Mouse (Mus musculus) embryo, embryonic 11 days (tissue): ENCODE measurements around the gene Cntrob.
A peak's percentile ranks its signal among the peaks of the same experiment; 100 is the strongest.

Source experiments
- DNase-seq: peaks from one replicate; pipeline ENCODE4 v3.0.0-alpha.2; 2015

Cntrob gene

DNA sequence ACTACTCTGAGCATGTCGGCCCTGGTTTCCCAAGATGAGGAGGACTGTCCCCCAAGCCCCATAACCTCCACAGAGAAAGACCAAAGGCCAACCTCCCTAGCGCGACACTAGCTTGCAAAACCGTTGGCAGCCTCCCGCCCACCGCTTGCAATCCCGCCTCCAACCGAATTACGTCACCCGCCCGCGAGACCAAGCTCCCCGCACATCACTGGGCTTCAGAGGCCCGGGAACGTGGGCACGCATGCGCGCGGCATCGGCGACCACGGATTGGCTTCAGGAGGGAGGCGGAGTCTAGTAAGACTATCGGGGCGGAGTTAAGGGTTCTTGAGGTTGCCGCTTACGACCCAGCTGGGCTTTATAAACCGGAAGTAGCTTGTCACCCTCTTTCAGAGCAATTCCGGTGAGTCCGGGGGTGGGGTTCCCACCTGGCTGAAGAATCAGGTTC lies at the start of gene Cntrob, which contains the start of gene Trappc1:
TSS of gene Cntrob (minus strand) at position 109 of the 445 bp plus-strand sequence.
TSS of gene Trappc1 (plus strand) at position 314 of the 445 bp plus-strand sequence.
- peak; percentile 99 for DNase-seq

DNA sequence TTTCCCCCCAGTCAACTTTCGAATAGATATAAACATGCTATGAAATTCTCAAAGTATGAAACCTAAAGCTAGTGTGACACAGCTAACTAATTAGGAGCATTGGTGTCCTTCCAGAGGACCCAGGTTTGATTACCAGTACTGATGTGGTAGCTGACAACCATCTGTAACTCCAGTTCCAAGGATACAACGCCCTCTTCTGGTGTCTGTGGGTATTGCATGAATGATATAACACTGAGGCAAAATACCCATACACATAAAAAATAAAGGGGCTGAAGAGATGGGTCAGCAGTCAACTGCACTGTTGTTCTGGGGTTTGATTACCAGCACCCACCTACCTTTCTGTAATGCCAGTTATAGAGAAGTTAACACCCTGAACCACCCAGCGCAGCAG lies 49.2 kb upstream of the Cntrob start:
- no peak for DNase-seq

DNA sequence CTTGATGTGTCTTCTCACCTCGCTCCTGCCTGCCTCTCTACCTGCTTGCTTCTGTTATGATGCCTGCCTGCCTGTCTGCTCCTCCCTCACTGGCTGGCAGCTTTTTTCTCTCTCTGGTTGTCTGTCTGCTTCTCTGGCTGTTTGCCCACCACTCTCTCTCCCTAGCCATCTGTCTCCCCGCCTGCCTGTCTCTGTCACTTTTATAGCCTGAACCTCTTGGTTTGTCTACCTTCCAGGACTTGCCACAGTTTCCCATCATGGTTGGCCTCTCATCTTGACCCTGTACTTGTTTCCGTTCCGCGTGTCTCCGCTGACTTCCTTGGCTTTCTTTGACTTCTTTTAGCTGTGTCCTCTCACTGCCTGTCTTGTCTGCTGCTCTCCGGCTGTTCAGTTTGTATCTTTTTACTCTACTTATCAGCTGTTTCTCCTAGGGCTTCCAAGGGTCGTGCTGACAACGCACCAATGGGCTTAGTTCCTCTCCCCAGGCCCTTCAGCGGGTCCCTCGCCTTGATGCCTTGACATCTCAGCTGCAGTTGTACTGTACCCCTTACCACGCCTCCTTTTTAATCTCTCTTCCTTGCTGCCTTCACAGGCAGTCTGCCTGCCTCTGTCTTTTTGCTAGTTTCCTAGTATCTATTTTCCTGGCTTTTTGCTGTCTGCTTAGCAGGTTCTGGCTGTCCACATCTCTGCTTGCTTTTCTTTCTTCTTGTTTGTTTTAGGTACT lies 48.6 kb upstream of the Cntrob start:
- no peak for DNase-seq

DNA sequence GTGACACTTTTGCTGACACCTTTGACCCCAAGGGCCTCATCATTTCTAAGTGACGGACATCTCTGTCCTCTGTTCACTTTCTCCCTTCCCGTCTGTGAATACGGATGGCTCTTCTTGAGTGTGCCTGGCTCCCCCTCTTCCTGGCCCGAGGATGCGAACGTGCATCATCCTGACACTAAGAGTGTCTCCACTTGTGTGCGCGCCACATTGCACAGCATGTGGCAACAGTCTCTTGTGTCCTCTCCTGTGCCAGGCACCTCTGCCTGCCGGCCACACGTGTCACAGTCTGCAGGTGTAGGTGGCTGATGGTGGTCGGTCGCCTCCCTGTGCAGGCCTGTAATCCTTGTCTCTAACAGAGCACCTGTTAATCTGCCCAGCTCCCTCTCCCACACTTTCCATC lies 48.0 kb upstream of the Cntrob start:
- DNase-seq: peak; percentile 42

DNA sequence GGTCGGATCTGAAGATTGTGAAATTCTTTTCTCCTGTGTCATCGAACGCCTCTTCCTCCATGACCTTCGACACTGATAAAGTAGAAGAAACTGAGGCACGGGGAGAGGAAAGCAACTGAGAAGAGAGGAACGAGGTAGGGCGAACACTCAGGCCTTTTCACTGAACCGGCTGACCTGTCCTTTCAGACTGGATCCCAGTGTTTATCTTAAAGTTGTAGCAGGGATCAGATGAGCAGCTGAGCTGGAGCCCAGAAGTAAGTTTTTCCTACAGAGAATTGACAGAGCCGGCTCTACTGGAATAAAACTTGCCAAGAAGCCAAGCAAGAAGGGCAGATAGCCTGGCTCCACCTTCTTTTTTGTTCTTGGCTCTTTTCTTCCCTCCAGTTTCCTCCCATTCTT lies 47.2 kb upstream of the Cntrob start:
- peak; percentile 23 for DNase-seq

DNA sequence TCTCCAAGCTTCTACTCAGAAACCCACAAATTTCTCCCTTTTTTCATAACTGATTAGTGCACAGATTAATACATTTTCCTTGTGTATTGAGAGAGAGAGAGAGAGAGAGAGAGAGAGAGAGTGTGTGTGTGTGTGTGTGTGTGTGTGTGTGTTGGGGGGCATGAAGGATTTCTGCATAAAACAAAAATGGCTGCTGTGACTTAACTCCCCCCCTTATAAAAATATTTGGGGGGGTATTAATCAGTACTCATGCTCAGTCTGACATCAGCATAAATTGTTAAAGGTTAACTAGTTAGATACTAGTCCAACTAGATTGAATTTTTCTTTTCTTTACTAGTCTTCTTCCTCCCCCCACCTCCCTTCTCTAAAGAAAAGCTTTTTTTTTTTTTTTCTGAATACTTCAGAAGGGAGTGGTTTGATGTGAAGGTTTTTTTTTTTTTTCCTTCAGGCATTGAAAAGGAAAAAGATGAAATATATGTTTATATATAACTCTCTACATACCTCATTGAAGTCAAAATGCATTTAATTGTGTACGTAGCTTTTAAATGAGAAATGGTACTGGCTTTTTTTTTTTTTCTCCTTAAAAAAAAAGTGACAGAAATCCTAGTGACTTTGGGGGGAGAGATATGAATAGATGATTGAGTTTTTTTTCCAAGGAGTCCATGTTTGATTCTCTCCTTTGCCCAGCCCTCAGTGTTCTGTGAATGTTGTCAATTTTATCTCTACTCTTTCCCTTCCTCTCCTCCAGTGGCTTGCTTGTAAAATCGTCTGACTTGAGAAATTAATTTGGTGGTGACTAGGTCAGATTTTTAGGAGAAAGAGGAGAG lies 46.6 kb upstream of the Cntrob start:
- DNase-seq: peak; percentile 22

DNA sequence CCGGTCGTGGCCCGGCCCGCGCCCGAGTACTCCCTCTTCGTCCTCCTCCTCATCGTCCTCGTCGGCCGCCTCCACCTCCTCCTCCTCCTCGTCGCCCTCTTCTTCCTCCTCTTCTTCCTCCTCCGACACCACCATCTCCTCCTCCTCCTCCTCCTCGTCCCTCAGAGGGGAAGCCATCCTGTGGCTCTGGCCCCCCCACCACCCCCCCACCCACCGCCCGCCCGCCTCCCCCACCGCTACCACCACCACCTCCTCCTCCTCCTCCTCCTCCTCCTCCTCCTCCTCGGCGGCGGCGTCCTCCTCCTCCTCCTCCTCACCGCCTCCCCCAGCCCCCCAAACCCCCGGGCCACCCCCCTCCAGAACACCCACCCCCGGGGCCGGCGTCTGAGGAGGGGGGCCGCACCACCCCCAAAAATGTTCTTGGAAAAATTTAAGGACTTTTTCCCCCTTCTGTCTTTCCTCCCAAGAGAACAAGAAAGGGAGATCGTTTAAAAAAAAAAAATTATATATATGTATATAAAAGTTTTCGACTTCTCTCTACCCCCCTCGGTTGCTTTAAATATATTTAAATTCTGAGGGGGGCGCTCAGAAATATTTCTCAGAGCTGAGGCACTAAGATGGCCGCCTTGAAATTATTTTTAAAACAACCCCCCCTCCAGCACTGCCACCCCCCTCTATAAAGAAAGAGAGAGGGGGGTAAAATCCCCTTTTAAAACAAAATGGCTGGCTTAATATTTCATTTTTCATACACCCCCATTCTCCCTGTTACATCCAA lies 45.8 kb upstream of the Cntrob start, which contains the start of gene Chd3:
TSS of gene Chd3 (minus strand) at position 192 of the 775 bp plus-strand sequence.
- peak; percentile 22 for DNase-seq

DNA sequence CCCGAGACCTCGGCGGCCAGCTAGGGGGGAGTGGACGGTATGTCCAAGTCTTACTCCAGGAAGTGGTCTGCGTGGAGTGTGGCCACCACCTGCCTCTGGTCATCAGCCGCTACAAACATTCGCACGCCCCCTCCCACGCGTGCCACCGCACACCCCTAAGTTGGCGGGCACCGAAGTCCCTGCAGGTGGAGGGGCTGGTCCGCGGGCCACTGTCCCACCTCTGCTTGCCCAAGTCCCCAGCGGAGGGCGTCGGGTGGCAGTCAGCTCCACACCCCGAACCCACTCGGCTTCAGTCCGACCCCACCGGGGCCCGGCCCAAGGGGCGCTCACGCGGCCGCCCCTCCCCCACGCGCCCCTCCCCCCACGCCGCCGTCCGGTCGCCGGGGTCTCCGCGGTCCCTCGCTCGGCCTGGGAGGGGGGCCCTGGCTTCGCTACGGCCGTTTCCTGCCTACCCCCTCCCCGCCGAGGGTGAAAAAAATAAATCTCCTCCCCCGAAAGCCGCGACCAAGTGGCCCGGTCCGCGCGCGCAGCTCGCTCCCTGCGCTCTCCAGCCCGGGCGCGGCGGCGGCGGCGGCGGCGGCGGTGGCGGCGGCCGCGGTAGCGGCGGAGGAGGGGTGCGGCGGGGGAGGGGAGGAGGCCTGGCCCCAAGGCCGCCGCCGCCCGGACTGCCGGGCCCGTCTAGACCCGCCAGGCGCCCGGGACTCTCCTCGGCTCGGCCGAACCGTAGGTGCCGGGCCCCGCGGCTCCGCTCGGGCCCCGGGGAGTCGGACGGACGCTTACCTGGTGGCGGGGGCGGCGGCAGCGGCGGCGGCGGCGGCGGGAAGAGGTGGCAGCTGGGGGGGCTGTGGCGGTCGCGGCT lies 45.0 kb upstream of the Cntrob start:
- DNase-seq: peak; percentile 78

DNA sequence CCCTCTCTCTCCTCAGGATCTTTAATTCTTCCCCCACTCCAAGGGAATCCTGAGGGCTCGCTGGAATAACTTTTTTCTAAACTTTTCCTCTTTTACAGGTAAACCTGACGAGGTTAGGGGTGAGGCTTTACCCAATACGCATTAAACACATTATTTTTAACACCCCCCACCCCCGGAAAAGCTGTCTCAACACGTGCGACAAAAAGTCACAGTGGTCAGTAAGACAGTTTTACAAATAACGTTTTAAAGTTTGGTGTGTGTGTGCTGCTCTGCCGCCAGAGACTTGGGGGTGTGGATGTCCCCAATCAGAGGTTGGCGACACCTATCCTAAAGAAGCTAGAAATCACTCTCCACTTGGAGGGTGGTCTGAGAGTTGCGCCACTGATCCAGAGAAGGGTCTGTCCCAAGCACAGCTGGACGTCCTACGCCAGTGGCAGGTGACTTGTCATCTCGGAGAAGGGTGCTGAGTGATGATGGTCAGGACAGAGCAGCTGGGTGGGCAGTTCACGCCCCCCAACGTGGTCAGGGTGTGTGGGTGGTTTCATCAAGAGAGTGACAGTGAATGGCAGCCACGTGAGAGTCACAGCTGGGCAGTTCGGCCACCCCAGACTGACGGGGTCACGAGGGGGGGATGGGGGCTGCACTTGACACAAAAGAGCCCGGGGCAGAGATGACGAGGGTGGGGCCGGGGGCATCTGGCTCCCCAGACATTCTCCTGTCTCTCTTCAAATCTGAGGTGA lies 44.2 kb upstream of the Cntrob start:
- peak; percentile 74 for DNase-seq

DNA sequence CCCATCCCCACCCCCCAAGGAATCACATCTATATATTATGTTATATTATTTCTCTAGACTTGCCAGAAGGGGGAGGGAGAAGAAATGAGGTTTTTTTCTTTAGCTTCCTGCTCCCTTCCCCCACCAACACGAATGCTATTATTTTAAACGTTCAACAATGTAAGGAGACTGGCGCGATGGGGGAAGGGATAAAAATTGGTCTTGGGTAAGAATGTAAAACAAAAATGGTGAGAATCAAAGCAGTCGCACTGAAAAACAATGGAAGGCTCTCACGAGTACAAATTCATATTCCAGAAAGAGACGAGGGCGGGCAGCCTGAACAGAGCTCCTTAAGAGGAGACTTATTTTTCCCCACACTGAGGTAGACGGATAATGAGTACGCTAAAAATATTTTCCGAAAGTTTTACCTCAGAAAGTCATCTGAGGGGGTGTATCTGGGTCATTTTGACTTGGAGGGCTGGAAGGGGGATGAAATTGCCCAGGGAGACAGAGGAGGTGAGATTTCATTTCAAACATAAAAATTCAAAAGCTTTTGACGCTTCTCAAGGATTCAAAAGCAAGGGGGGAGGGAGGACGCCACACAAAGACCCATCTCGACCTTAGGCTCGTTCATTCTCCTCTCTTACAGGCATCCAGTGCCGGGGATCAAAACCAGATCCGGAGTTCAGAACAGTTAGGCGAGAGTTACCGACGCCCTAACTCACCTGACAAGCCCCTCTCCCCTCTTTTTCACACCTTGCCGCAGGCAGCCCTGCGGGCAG lies 43.5 kb upstream of the Cntrob start:
- DNase-seq: peak; percentile 65

DNA sequence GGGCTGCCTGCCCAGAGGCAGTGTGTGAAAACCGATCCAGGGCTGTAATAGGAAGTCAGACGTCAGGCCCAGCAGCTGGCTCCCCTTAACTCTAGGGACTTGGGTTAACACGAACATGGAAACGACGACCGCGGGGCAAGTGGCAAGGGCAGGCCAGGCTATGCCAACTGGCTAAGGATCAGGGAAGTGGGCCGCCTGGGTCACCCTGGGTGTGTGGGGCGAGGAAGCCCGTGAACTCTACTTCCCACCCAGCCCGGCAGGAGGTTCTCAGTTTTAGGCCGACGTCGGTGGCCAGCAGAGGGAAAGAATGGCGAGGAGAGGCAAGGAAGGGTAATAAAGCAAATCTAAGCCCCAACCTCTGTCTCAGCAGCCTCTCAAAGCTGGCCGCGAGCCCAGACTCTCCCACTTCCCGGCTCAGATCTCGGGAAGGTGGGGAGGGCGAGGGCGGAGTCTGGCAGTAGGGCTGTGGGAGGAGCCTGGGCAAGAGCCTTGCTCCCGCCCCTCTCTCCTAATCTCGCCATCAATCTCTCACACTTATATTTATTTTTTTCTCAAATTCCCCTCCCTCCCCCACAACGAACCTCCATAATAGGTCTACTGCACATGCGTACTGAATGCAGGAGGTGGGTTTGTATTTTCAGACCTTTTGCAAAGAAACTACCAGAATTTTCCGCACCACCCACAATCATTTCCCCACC lies 42.7 kb upstream of the Cntrob start:
- DNase-seq: peak; percentile 95

DNA sequence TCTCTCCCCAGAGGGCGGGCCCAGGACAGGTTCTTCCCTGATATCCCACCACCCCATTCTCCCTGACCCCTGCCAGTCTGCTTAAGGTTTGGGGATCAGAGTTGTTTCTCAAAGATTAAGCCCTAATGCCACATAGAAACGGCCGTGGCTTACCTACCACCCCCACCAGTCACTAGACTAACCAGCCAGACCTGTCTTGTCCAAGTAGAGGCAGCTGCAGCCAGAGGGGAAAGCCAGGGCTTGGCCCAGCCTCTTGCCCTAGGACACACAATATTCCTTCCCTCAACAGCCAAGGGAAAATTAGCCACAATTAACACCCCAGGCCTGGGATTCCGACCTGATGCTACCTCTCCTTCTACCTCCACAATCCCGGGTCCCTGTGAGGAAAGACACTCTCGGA lies 42.1 kb upstream of the Cntrob start:
- DNase-seq: no peak

DNA sequence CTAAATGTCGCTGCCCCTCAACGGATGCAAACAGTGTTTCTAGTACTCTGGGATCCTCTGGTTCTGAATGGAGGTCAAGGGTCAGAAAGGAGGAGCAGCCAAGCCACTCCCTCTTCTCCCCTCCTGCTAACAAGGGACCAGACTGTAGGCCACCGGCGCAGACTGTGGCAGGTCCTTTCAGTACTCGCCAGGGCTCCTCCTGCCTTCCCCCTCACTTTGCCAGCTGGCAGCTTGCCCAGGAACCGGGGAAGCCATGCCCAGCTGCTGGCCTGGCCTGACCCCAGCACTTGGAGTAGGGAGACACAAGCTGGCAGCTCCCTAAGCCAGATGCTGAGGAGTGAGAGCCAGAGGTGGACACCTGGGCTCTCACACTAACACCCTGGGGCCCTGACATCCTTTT lies 41.3 kb upstream of the Cntrob start:
- peak; percentile 76 for DNase-seq

DNA sequence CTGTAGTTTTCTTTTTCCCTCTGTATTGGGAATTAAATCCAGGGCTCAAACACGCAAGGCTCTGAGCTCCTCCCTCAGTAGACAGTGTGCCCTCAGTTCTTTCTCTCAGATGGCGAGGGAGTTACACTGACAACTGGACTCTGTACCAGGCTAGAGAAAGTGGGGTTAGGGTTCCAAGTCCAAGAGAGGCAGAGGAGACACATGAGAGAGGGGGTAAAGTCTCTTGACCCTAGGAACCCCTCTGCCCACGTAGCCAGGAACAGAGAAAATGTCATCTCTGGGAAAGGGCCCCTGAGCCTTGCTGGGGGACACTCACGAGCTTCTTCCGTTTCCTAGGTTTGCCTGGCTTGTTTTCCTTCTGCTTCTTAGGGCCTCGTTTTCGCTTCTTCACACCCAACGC lies 40.8 kb upstream of the Cntrob start:
- DNase-seq: no peak

DNA sequence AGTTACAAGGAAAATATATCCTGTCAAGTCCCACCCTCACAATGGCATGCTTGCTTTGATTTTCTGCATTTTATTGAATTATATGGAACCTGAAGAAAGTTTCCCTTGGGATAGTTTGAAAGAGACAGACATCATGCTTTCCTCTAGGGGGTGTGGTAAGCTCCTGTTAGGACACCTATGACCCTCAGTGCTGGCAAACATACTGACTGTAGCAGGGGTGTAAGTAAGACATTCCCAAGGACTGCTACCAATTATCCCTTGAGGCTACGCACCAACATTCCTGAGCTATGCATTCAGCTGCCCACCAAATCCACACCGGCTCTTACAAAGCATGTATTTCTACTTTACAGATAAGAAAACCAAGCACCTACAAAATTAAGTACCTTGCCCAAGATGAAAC lies 38.9 kb upstream of the Cntrob start:
- peak; percentile 36 for DNase-seq

DNA sequence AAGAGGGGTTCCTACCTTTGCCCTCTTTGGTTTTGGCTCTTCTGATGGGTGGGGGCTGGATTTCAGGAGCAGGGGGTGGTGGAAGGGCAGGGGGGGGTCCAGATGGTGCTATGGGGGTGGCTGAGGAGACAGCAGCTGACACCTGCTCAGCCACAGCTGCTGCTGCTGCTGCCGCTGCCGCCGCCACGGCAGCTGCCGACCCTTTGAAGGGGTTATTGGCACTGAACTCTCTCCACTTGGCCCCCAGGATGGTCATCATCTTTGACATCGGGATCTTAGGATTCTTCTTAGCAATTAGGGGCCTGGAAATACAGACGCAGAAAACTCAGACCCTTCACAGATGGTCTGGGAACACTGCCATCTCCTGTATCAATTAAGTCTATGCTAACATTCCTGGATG lies 38.4 kb upstream of the Cntrob start:
- no peak for DNase-seq

DNA sequence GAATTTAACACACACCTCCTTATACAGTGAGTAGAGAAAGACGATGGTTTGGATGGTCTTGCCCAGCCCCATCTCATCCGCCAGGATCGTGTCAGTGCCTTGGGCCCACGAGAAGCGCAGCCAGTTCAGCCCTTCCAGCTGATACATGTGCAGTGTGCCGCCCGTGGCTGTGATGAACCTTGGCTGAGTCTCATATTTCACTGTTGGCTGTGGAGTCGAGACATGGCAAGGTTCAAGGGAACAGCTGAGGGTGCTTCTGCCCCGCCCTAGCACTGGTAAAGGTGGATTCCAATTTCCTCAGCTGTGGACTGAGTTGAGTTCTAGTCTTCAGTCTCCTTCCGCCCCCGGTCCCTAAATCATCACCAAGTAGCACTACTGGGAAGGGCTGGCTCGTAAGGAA lies 34.1 kb upstream of the Cntrob start:
- DNase-seq: no peak

DNA sequence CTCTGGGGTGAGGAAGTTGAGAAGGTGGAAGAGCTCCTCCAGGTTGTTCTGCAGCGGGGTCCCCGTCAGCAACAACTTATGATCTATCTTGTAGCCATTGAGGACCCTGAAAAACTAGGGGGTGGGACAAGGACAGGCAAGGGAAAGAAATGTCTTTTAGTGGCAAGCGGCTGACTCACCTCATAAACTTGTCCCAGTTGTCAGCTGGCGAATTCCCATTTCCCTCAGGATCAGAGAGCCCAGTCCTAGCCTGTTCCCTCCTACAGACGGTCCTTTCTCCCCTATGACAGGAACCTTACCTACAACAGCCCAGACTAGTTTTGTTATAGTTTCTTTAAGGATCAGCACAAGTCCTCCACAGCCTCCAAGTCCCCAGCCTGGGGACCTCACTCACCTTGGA lies 33.0 kb upstream of the Cntrob start:
- no peak for DNase-seq

DNA sequence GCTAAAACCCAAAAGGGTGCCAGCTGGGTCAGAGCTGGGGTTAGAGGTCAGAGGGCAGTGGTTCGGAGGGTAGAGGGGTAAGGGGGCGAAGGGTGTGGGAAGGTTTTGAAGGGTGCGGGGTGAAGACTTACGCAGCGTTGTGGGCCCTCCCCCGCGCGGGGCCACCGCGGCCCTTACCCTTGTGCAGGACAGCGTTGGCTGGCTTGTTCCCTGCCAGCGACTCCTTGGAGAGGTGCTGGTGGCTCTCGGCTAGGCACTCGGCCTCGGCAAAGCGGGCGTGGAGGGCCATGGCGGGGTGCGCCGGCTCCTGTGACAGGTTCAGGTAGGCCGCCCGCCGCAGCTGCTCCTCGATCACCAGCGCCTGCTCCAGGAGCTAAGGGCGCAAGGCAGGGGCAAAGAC lies 22.9 kb upstream of the Cntrob start:
- DNase-seq: no peak
